Comparison of ENCODE assay signal across 18 mouse cellular contexts in the genomic region with DNA sequence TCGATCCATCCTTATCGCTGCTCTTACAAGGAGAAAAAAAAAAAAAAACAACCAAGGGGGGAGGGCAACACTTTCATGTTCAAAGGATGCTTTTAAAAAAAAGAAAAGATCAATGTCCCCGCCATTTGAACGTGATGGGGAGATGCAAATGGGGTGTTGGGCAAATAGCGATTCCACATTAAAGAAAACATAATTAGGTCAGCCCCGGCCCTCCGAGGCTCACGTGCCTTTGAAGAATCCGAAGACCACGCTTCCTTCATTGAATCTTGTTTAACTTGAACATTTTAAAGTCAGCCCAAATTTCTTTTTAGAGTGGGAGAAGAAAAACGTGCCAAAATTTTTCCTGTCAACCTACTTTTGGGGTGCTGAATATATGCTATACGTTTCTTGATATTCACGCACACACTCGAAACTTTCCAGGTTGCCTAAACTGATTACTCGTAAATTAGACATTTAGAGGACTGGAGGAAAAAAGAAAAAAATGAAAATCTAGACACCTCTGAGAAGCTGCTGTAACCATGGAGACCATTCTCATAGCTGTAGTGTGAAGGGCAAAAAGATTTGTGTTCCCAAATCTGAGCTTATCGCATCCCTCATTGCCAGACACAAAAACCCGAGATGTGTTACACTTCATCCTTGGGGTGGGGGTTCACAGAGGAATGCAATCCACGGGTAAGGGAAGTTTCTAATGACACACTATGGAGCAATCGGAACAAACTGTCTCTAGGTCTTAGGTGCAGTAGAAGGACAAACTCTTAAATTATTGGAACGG. TPM values are rescaled to one million over a fixed set of nuclear protein-coding genes. Genes with fewer than 3 reads are reported as not detected.
DNase-seq lines count a peak whose midpoint lies in the region; ATAC-seq and TF ChIP-seq lines count a peak whose summit lies in the region.
"Had no signal": no experiment of that assay in that cellular context is flagged by ENCODE, and none has a peak within 500 bp of the region (broad histone marks: within the 10 kb centered on the region; RNA-seq: fewer than 3 reads in every experiment).

No protein-coding gene starts in this region.

- H3K9ac ChIP-seq in limb, embryonic 12.5 days (replicated peaks): no peak overlapping the region
- H3K9ac ChIP-seq in forebrain, embryonic 16.5 days (replicated peaks; ENCODE audit: low read depth, low read length): no peak overlapping the region
- H3K9ac ChIP-seq in midbrain, embryonic 12.5 days (replicated peaks): no peak overlapping the region
- no peak overlapping the region for H3K9ac ChIP-seq in intestine, postnatal 0 days (ENCODE audit: low read depth, low read length)
- H3K9ac ChIP-seq: limb, embryonic 13.5 days; liver, embryonic 14.5 days had no signal

- H3K36me3 ChIP-seq in limb, embryonic 12.5 days: no peaks in the 10 kb centered on the region
- no peaks in the 10 kb centered on the region for H3K36me3 ChIP-seq in limb, embryonic 10.5 days
- no peaks in the 10 kb centered on the region for H3K36me3 ChIP-seq in forebrain, embryonic 16.5 days (ENCODE audit: control insufficient read depth, insufficient read depth)
- no peaks in the 10 kb centered on the region for H3K36me3 ChIP-seq in midbrain, embryonic 12.5 days
- no peaks in the 10 kb centered on the region for H3K36me3 ChIP-seq in intestine, postnatal 0 days (ENCODE audit: control insufficient read depth, insufficient read depth)
- H3K36me3 ChIP-seq: embryonic facial prominence, embryonic 10.5 days; limb, embryonic 13.5 days had no signal

- H3K27me3 ChIP-seq in limb, embryonic 12.5 days: peaks cover 63% of the 10 kb centered on the region
- peaks cover 77% of the 10 kb centered on the region for H3K27me3 ChIP-seq in limb, embryonic 10.5 days (ENCODE audit: low read depth, poor library complexity, severe bottlenecking)
- H3K27me3 ChIP-seq in forebrain, embryonic 16.5 days (replicated peaks; ENCODE audit: control insufficient read depth, insufficient read depth, low read length): peaks cover 4% of the 10 kb centered on the region
- H3K27me3 ChIP-seq in midbrain, embryonic 12.5 days: peaks cover 72% of the 10 kb centered on the region
- peaks cover 8% of the 10 kb centered on the region; the same call in 1 of the 2 replicates for H3K27me3 ChIP-seq in intestine, postnatal 0 days (replicated peaks; ENCODE audit: control insufficient read depth, insufficient read depth, low read length)

- no peak overlapping the region for H3K27ac ChIP-seq in limb, embryonic 12.5 days
- no peak overlapping the region for H3K27ac ChIP-seq in limb, embryonic 10.5 days
- H3K27ac ChIP-seq in forebrain, embryonic 16.5 days (ENCODE audit: low read length): peak overlapping the region; percentile 63
- H3K27ac ChIP-seq in midbrain, embryonic 12.5 days (replicated peaks): 0 out of 2 replicates have a peak overlapping the region, but pooled peaks have one; percentile 42
- no peak overlapping the region for H3K27ac ChIP-seq in intestine, postnatal 0 days (ENCODE audit: low read depth, low read length)
- H3K27ac ChIP-seq: embryonic facial prominence, embryonic 10.5 days; kidney, postnatal 0 days; limb, embryonic 13.5 days; liver, embryonic 14.5 days had no signal

- peaks cover 13% of the 10 kb centered on the region for H3K4me1 ChIP-seq in limb, embryonic 12.5 days (replicated peaks)
- peaks cover 25% of the 10 kb centered on the region for H3K4me1 ChIP-seq in limb, embryonic 10.5 days
- H3K4me1 ChIP-seq in forebrain, embryonic 16.5 days (replicated peaks; ENCODE audit: control insufficient read depth, insufficient read depth, low read length): peaks cover 44% of the 10 kb centered on the region
- peaks cover 39% of the 10 kb centered on the region for H3K4me1 ChIP-seq in midbrain, embryonic 12.5 days
- H3K4me1 ChIP-seq in intestine, postnatal 0 days (replicated peaks; ENCODE audit: control insufficient read depth, insufficient read depth, low read length): no peaks in the 10 kb centered on the region

- no peak for DNase-seq in limb, embryonic 10.5 days (ENCODE audit: low spot score)
- DNase-seq in T-cell, adult 2 months (ENCODE audit: low spot score): no peak
- DNase-seq in cerebellum, adult 11-12 months: no peak
- DNase-seq: adrenal gland, postnatal 25 days; heart, postnatal 14 days; layer of hippocampus, adult 9-11 months; right cerebral cortex, adult 18-20 months had no signal

- 46% methylated on average over 20 of the region's 20 CpGs for WGBS in limb, embryonic 12.5 days
- 56% methylated on average over 20 of the region's 20 CpGs for WGBS in limb, embryonic 10.5 days
- 17% methylated on average over 20 of the region's 20 CpGs for WGBS in forebrain, embryonic 16.5 days
- WGBS in midbrain, embryonic 12.5 days: 36% methylated on average over 20 of the region's 20 CpGs
- WGBS in intestine, postnatal 0 days: 76% methylated on average over 20 of the region's 20 CpGs

- ATAC-seq in limb, embryonic 12.5 days (ENCODE audit: insufficient number of reproducible peaks, insufficient read depth, low FRiP score, low TSS enrichment, low read depth): no peak
- no peak for ATAC-seq in forebrain, embryonic 16.5 days
- no peak for ATAC-seq in midbrain, embryonic 12.5 days (ENCODE audit: low FRiP score, low read depth)
- ATAC-seq in erythroid progenitor cell, adult 5-6 weeks (replicated peaks; ENCODE audit: low FRiP score, poor library complexity, severe bottlenecking): no peak
- no peak for ATAC-seq in intestine, postnatal 0 days

- H3K9me3 ChIP-seq in limb, embryonic 12.5 days: no peaks in the 10 kb centered on the region
- no peaks in the 10 kb centered on the region for H3K9me3 ChIP-seq in limb, embryonic 10.5 days (replicated peaks)
- H3K9me3 ChIP-seq in forebrain, embryonic 16.5 days (ENCODE audit: control insufficient read depth, low read length): no peaks in the 10 kb centered on the region
- H3K9me3 ChIP-seq in midbrain, embryonic 12.5 days: no peaks in the 10 kb centered on the region
- no peaks in the 10 kb centered on the region for H3K9me3 ChIP-seq in intestine, postnatal 0 days (ENCODE audit: control insufficient read depth)
- H3K9me3 ChIP-seq: embryonic facial prominence, embryonic 10.5 days; limb, embryonic 13.5 days had no signal

- H3K4me3 ChIP-seq in limb, embryonic 12.5 days (replicated peaks): no peak overlapping the region
- no peak overlapping the region for H3K4me3 ChIP-seq in limb, embryonic 10.5 days
- H3K4me3 ChIP-seq in forebrain, embryonic 16.5 days (replicated peaks; ENCODE audit: low read length): no peak overlapping the region; the same call in 1 of the 2 replicates
- H3K4me3 ChIP-seq in midbrain, embryonic 12.5 days: no peak overlapping the region
- H3K4me3 ChIP-seq in intestine, postnatal 0 days (ENCODE audit: low read depth, low read length): no peak overlapping the region

- no peak for TF ChIP-seq CTCF in intestine, postnatal 0 days (IDR thresholded peaks at IDR 0.05; ENCODE audit: low read depth)

- H3K4me2 ChIP-seq in limb, embryonic 12.5 days: peak overlapping the region; percentile 66; the same call in 1 of the 2 replicates
- peak overlapping the region; percentile 93 for H3K4me2 ChIP-seq in forebrain, embryonic 16.5 days (ENCODE audit: low read length)
- H3K4me2 ChIP-seq in midbrain, embryonic 12.5 days (replicated peaks): peak overlapping the region; percentile 68
- no peak overlapping the region for H3K4me2 ChIP-seq in intestine, postnatal 0 days (replicated peaks; ENCODE audit: low read depth)
- H3K4me2 ChIP-seq: heart, embryonic 11.5 days had no signal

RNA-seq across cellular contexts. Expression of a gene that starts 40.9 kb away (rescaled TPM):
- 0.15 and 0.70 TPM in 2 replicates for polyA plus RNA-seq in limb, embryonic 12.5 days (2016; fragmentation: Nextera tagmentation; extraction: Ambion mirVana)
- 0.03 and 0.06 TPM in 2 replicates for polyA plus RNA-seq in limb, embryonic 10.5 days (2016; fragmentation: Nextera tagmentation; extraction: Ambion mirVana)
- 0.16 and 0.33 TPM in 2 replicates for polyA plus RNA-seq in forebrain, embryonic 16.5 days (2015; fragmentation: Nextera tagmentation; extraction: Ambion mirVana)
- polyA plus RNA-seq in midbrain, embryonic 12.5 days (2016; fragmentation: Nextera tagmentation; extraction: Ambion mirVana): 0.17 and 0.61 TPM in 2 replicates
- total RNA-seq in erythroid progenitor cell, adult 5-6 weeks (2015; ENCODE audit: low replicate concordance): not detected in 2 replicates
- total RNA-seq in erythroid progenitor cell, adult 5-6 weeks (2017; ENCODE audit: low replicate concordance): not detected in 2 replicates
- 0.10 and 0.25 TPM in 2 replicates for polyA plus RNA-seq in intestine, postnatal 0 days (2015; fragmentation: Nextera tagmentation; extraction: Ambion mirVana)
- total RNA-seq: megakaryocyte progenitor cell, adult 5-6 weeks had no signal
- polyA plus RNA-seq: liver, embryonic 14.5 days had no signal

Comparison
In these comparisons a context has a peak if more than half of its experiments do, and no peak if none do; other contexts are left out.
1. H3K27ac ChIP-seq: peak in forebrain, embryonic 16.5 days (single experiment) and midbrain, embryonic 12.5 days (single experiment); none in limb, embryonic 12.5 days (single experiment), limb, embryonic 10.5 days (single experiment) and intestine, postnatal 0 days (single experiment).